ENCODE assay signal across 20 mouse cellular contexts in genomic region chr10:51970113-51970512, GRCm38 (mm10). TPM values are rescaled to one million over a fixed set of nuclear protein-coding genes. Genes with fewer than 3 reads are reported as not detected.
DNase-seq lines count a peak whose midpoint lies in the region; ATAC-seq and TF ChIP-seq lines count a peak whose summit lies in the region.
"Had no signal": no experiment of that assay in that cellular context is flagged by ENCODE, and none has a peak within 500 bp of the region (broad histone marks: within the 10 kb centered on the region; RNA-seq: fewer than 3 reads in every experiment).

No protein-coding gene starts in this region.

- H3K9ac ChIP-seq in heart, embryonic 12.5 days, result no peak overlapping the region
- no peak overlapping the region for H3K9ac ChIP-seq in lung, embryonic 14.5 days
- no peak overlapping the region for H3K9ac ChIP-seq in embryonic facial prominence, embryonic 15.5 days
- no peak overlapping the region for H3K9ac ChIP-seq in forebrain, embryonic 14.5 days (ENCODE audit: low read length)
- H3K9ac ChIP-seq: forebrain, embryonic 15.5 days; hindbrain, embryonic 15.5 days; liver, embryonic 13.5 days had no signal

- no peak for ATAC-seq in heart, embryonic 12.5 days (ENCODE audit: insufficient number of reproducible peaks, low FRiP score)
- ATAC-seq in lung, embryonic 14.5 days (ENCODE audit: insufficient read depth), result peak; percentile 73
- ATAC-seq in embryonic facial prominence, embryonic 15.5 days (ENCODE audit: insufficient number of reproducible peaks, low FRiP score, low TSS enrichment, low read depth), result peak; percentile 60; the same call in 1 of the 2 replicates
- no peak for ATAC-seq in forebrain, embryonic 14.5 days
- ATAC-seq: forebrain, embryonic 15.5 days; intestine, postnatal 0 days had no signal

- H3K4me2 ChIP-seq in heart, embryonic 12.5 days, result no peak overlapping the region
- H3K4me2 ChIP-seq in lung, embryonic 14.5 days, result no peak overlapping the region
- H3K4me2 ChIP-seq in embryonic facial prominence, embryonic 15.5 days (replicated peaks), result no peak overlapping the region
- H3K4me2 ChIP-seq in forebrain, embryonic 14.5 days (ENCODE audit: low read length), result no peak overlapping the region
- H3K4me2 ChIP-seq: forebrain, embryonic 15.5 days; hindbrain, embryonic 15.5 days; liver, embryonic 13.5 days had no signal

- H3K27ac ChIP-seq in heart, embryonic 12.5 days (ENCODE audit: poor library complexity, severe bottlenecking), result no peak overlapping the region
- no peak overlapping the region for H3K27ac ChIP-seq in lung, embryonic 14.5 days (ENCODE audit: low read depth)
- H3K27ac ChIP-seq in embryonic facial prominence, embryonic 15.5 days (replicated peaks), result no peak overlapping the region
- H3K27ac ChIP-seq in forebrain, embryonic 14.5 days (ENCODE audit: low read depth, low read length), result no peak overlapping the region
- H3K27ac ChIP-seq: forebrain, embryonic 15.5 days; hindbrain, embryonic 15.5 days; liver, embryonic 13.5 days; midbrain, embryonic 10.5 days had no signal

- H3K4me1 ChIP-seq in heart, embryonic 12.5 days (replicated peaks), result no peaks in the 10 kb centered on the region
- no peaks in the 10 kb centered on the region for H3K4me1 ChIP-seq in lung, embryonic 14.5 days (ENCODE audit: insufficient read depth)
- no peaks in the 10 kb centered on the region for H3K4me1 ChIP-seq in embryonic facial prominence, embryonic 15.5 days
- no peaks in the 10 kb centered on the region for H3K4me1 ChIP-seq in forebrain, embryonic 14.5 days (ENCODE audit: control insufficient read depth, insufficient read depth, low read length)
- H3K4me1 ChIP-seq: forebrain, embryonic 15.5 days; hindbrain, embryonic 15.5 days; liver, embryonic 13.5 days; midbrain, embryonic 10.5 days had no signal

- H3K4me3 ChIP-seq in heart, embryonic 12.5 days, result no peak overlapping the region
- no peak overlapping the region for H3K4me3 ChIP-seq in lung, embryonic 14.5 days (ENCODE audit: low read depth, low read length)
- no peak overlapping the region for H3K4me3 ChIP-seq in embryonic facial prominence, embryonic 15.5 days (replicated peaks)
- no peak overlapping the region for H3K4me3 ChIP-seq in forebrain, embryonic 14.5 days (ENCODE audit: low read depth, low read length)
- H3K4me3 ChIP-seq: forebrain, embryonic 15.5 days; hindbrain, embryonic 15.5 days; liver, embryonic 13.5 days; midbrain, embryonic 10.5 days had no signal

- no peaks in the 10 kb centered on the region for H3K9me3 ChIP-seq in heart, embryonic 12.5 days (replicated peaks)
- no peaks in the 10 kb centered on the region for H3K9me3 ChIP-seq in lung, embryonic 14.5 days (ENCODE audit: low read depth, low read length)
- no peaks in the 10 kb centered on the region for H3K9me3 ChIP-seq in embryonic facial prominence, embryonic 15.5 days (replicated peaks)
- no peaks in the 10 kb centered on the region for H3K9me3 ChIP-seq in forebrain, embryonic 14.5 days (replicated peaks; ENCODE audit: control insufficient read depth, low read length)
- H3K9me3 ChIP-seq: forebrain, embryonic 15.5 days; G1E; hindbrain, embryonic 15.5 days; midbrain, embryonic 10.5 days had no signal

- TF ChIP-seq CTCF in lung, embryonic 14.5 days (IDR thresholded peaks at IDR 0.05; ENCODE audit: low read depth), result no peak

- no peaks in the 10 kb centered on the region for H3K36me3 ChIP-seq in heart, embryonic 12.5 days
- H3K36me3 ChIP-seq in lung, embryonic 14.5 days (ENCODE audit: insufficient read depth), result no peaks in the 10 kb centered on the region
- H3K36me3 ChIP-seq in embryonic facial prominence, embryonic 15.5 days, result no peaks in the 10 kb centered on the region
- no peaks in the 10 kb centered on the region for H3K36me3 ChIP-seq in forebrain, embryonic 14.5 days (ENCODE audit: control insufficient read depth, insufficient read depth, low read length)
- H3K36me3 ChIP-seq: forebrain, embryonic 15.5 days; G1E; hindbrain, embryonic 15.5 days; liver, embryonic 13.5 days; midbrain, embryonic 10.5 days had no signal

- peak; percentile 94 for DNase-seq in heart, adult 11 months
- DNase-seq in lung, embryonic 14.5 days, result no peak
- DNase-seq in lung, postnatal 14 days, result no peak
- DNase-seq in heart, postnatal 4 days, result peak; percentile 17
- DNase-seq in forebrain, embryonic 14.5 days (ENCODE audit: low spot score), result no peak
- DNase-seq: adrenal gland, adult 2 months; cerebellum, adult 18-20 months; kidney, postnatal 14 days; liver, embryonic 13.5 days; lung, postnatal 10 days had no signal

- 52% methylated on average over 9 of the region's 9 CpGs for WGBS in heart, embryonic 12.5 days
- WGBS in lung, embryonic 14.5 days, result 49% methylated on average over 9 of the region's 9 CpGs
- 65% methylated on average over 9 of the region's 9 CpGs for WGBS in embryonic facial prominence, embryonic 15.5 days
- 69% methylated on average over 9 of the region's 9 CpGs for WGBS in forebrain, embryonic 14.5 days

- H3K27me3 ChIP-seq in heart, embryonic 12.5 days (replicated peaks), result no peaks in the 10 kb centered on the region
- no peaks in the 10 kb centered on the region for H3K27me3 ChIP-seq in lung, embryonic 14.5 days (ENCODE audit: insufficient read depth, low read length)
- no peaks in the 10 kb centered on the region for H3K27me3 ChIP-seq in embryonic facial prominence, embryonic 15.5 days
- no peaks in the 10 kb centered on the region for H3K27me3 ChIP-seq in forebrain, embryonic 14.5 days (replicated peaks; ENCODE audit: control insufficient read depth, insufficient read depth, low read length)
- H3K27me3 ChIP-seq: forebrain, embryonic 15.5 days; hindbrain, embryonic 15.5 days; liver, embryonic 13.5 days had no signal

RNA-seq across cellular contexts. Expression of gene Vgll2, which starts 52.2 kb away (rescaled TPM):
- 0.29 and 0.33 TPM in 2 replicates for polyA plus RNA-seq in heart, embryonic 12.5 days (2016; fragmentation: Nextera tagmentation; extraction: Ambion mirVana)
- polyA plus RNA-seq in lung, embryonic 14.5 days (2014; fragmentation: Nextera tagmentation; extraction: Ambion mirVana), result not detected in 2 replicates
- polyA plus RNA-seq in embryonic facial prominence, embryonic 15.5 days (2015; fragmentation: Nextera tagmentation; extraction: Ambion mirVana), result 16.7 and 20.6 TPM in 2 replicates
- total RNA-seq in heart, postnatal 4 days (2021), result not detected
- polyA plus RNA-seq in forebrain, embryonic 14.5 days (2014; fragmentation: Nextera tagmentation; extraction: Ambion mirVana), result 1.0 and 1.8 TPM in 2 replicates
- total RNA-seq: adrenal gland, adult 2 months; common myeloid progenitor, adult 5-6 weeks; G1E; left cerebral cortex, postnatal 25 days had no signal
- polyA plus RNA-seq: G1E; intestine, postnatal 0 days; spleen, adult 2 months had no signal

Comparison
In these comparisons a context has a peak if more than half of its experiments do, and no peak if none do; other contexts are left out.
1. DNase-seq: peak in heart, adult 11 months (single experiment) and heart, postnatal 4 days (single experiment); none in lung, embryonic 14.5 days (single experiment), lung, postnatal 14 days (single experiment) and forebrain, embryonic 14.5 days (single experiment).
2. ATAC-seq: peak in lung, embryonic 14.5 days (single experiment) and embryonic facial prominence, embryonic 15.5 days (single experiment); none in heart, embryonic 12.5 days (single experiment) and forebrain, embryonic 14.5 days (single experiment).